Comparison of ENCODE assay signal across 8 mouse cellular contexts in the genomic region with DNA sequence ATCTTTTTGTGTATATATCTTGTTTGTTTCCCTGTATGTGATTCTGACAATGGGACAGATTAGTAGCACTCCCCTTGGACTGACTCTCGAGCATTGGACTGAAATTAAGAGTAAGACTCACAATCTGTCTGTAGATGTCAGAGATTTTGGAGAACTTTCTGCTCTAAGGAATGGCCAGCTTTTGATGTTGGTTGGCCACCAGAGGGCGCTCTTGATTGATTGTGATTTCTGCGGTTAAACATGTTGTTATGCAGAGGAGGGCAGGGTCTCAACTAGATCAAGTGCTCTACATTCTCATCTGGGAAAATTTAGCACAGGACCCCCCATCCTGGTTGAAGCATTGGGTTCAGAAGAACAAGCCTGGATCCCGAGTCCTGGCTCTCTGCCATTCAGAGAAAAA.
DNase-seq lines count a peak whose midpoint lies in the region; ATAC-seq lines count a peak whose summit lies in the region.

No protein-coding gene starts in this region.

- peaks cover 16% of the 10 kb centered on the region for H3K9me3 ChIP-seq in forebrain, embryonic 10.5 days
- no peaks in the 10 kb centered on the region for H3K9me3 ChIP-seq in forebrain, embryonic 11.5 days (ENCODE audit: control insufficient read depth, low read length)
- H3K9me3 ChIP-seq in midbrain, embryonic 14.5 days (ENCODE audit: control insufficient read depth, low read length) = peaks cover 3% of the 10 kb centered on the region; the same call in 1 of the 2 replicates
- peaks cover 12% of the 10 kb centered on the region; the same call in 1 of the 2 replicates for H3K9me3 ChIP-seq in midbrain, embryonic 13.5 days

- peaks cover 6% of the 10 kb centered on the region; the same call in 1 of the 2 replicates for H3K4me1 ChIP-seq in forebrain, embryonic 10.5 days
- no peaks in the 10 kb centered on the region for H3K4me1 ChIP-seq in forebrain, embryonic 11.5 days (replicated peaks; ENCODE audit: control insufficient read depth, insufficient read depth, low read length)
- no peaks in the 10 kb centered on the region for H3K4me1 ChIP-seq in midbrain, embryonic 14.5 days (ENCODE audit: control insufficient read depth, insufficient read depth, low read length)
- H3K4me1 ChIP-seq in midbrain, embryonic 13.5 days (replicated peaks) = no peaks in the 10 kb centered on the region

- no peaks in the 10 kb centered on the region for H3K27me3 ChIP-seq in forebrain, embryonic 10.5 days (ENCODE audit: poor library complexity, severe bottlenecking)
- no peaks in the 10 kb centered on the region for H3K27me3 ChIP-seq in forebrain, embryonic 11.5 days (ENCODE audit: control insufficient read depth, insufficient read depth, low read length)
- no peaks in the 10 kb centered on the region for H3K27me3 ChIP-seq in midbrain, embryonic 14.5 days (ENCODE audit: control insufficient read depth, insufficient read depth, low read length)
- no peaks in the 10 kb centered on the region for H3K27me3 ChIP-seq in midbrain, embryonic 13.5 days

- no peak overlapping the region for H3K4me3 ChIP-seq in forebrain, embryonic 10.5 days
- H3K4me3 ChIP-seq in forebrain, embryonic 11.5 days (ENCODE audit: low read depth, low read length) = no peak overlapping the region
- no peak overlapping the region for H3K4me3 ChIP-seq in midbrain, embryonic 14.5 days (replicated peaks; ENCODE audit: low read depth, low read length)
- H3K4me3 ChIP-seq in midbrain, embryonic 13.5 days (replicated peaks) = no peak overlapping the region

- no peak overlapping the region for H3K27ac ChIP-seq in forebrain, embryonic 10.5 days
- no peak overlapping the region for H3K27ac ChIP-seq in forebrain, embryonic 11.5 days (ENCODE audit: low read depth, low read length)
- no peak overlapping the region for H3K27ac ChIP-seq in midbrain, embryonic 14.5 days (replicated peaks; ENCODE audit: low read depth, low read length)
- H3K27ac ChIP-seq in midbrain, embryonic 13.5 days = no peak overlapping the region

- 81% methylated on average over 4 of the region's 4 CpGs for WGBS in forebrain, embryonic 10.5 days
- WGBS in forebrain, embryonic 11.5 days = 72% methylated on average over 4 of the region's 4 CpGs
- WGBS in midbrain, embryonic 14.5 days = 81% methylated on average over 4 of the region's 4 CpGs
- 84% methylated on average over 4 of the region's 4 CpGs for WGBS in midbrain, embryonic 13.5 days

- no peak for ATAC-seq in forebrain, embryonic 11.5 days (replicated peaks; ENCODE audit: low FRiP score)
- no peak for ATAC-seq in midbrain, embryonic 14.5 days (ENCODE audit: low FRiP score, low TSS enrichment)
- ATAC-seq in midbrain, embryonic 13.5 days = no peak

- DNase-seq in forebrain, embryonic 10.5 days (ENCODE audit: extremely low spot score, low spot score) = peak; percentile 31
- no peak for DNase-seq in forebrain, embryonic 11.5 days (ENCODE audit: low spot score)
- DNase-seq in midbrain, embryonic 14.5 days = peak; percentile 21
- DNase-seq in induced T-regulatory cell, adult 2 months (ENCODE audit: low read depth) = peak; percentile 69
- peak; percentile 7 for DNase-seq in spleen, adult 12 weeks (ENCODE audit: low spot score)
- DNase-seq in left cerebral cortex, postnatal 10 days (ENCODE audit: extremely low spot score in 1 of 2, low spot score in 2 of 2) = no peak
- no peak for DNase-seq in cerebellum, adult 9-11 months

- intact Hi-C loops in left cerebral cortex, postnatal 10 days (cut with DNase I) = no loop called here

- no peaks in the 10 kb centered on the region for H3K36me3 ChIP-seq in forebrain, embryonic 10.5 days (replicated peaks)
- no peaks in the 10 kb centered on the region for H3K36me3 ChIP-seq in forebrain, embryonic 11.5 days (ENCODE audit: control insufficient read depth, insufficient read depth, low read length)
- H3K36me3 ChIP-seq in midbrain, embryonic 14.5 days (ENCODE audit: control insufficient read depth, insufficient read depth, low read length) = no peaks in the 10 kb centered on the region
- H3K36me3 ChIP-seq in midbrain, embryonic 13.5 days = no peaks in the 10 kb centered on the region

- H3K9ac ChIP-seq in forebrain, embryonic 11.5 days (ENCODE audit: low read length) = no peak overlapping the region
- H3K9ac ChIP-seq in midbrain, embryonic 14.5 days (replicated peaks; ENCODE audit: low read length) = no peak overlapping the region
- H3K9ac ChIP-seq in midbrain, embryonic 13.5 days (replicated peaks) = no peak overlapping the region

- H3K4me2 ChIP-seq in forebrain, embryonic 11.5 days (ENCODE audit: low read depth, low read length, severe bottlenecking) = no peak overlapping the region
- no peak overlapping the region for H3K4me2 ChIP-seq in midbrain, embryonic 14.5 days (ENCODE audit: low read length)
- no peak overlapping the region for H3K4me2 ChIP-seq in midbrain, embryonic 13.5 days (replicated peaks)

Comparison
In these comparisons a context has a peak if more than half of its experiments do, and no peak if none do; other contexts are left out.
1. DNase-seq: peak in forebrain, embryonic 10.5 days (single experiment), midbrain, embryonic 14.5 days (single experiment), induced T-regulatory cell, adult 2 months (single experiment) and spleen, adult 12 weeks (single experiment); none in forebrain, embryonic 11.5 days (single experiment), left cerebral cortex, postnatal 10 days (0 of 2) and cerebellum, adult 9-11 months (single experiment).